Mouse (Mus musculus) adrenal gland, adult 2 months (tissue): Measurements from ENCODE around the gene Rnaseh2c. TPM values are rescaled to one million over a fixed set of nuclear protein-coding genes. Genes with fewer than 3 reads are reported as not detected.

ENCODE experiments used
- DNase-seq: peaks from one replicate; pipeline ENCODE4 v3.0.0; 2021
- long read RNA-seq: library from polyadenylated mRNA; stranded (forward); transcript quantifications from one replicate; pipeline ENCODE4 v2.0.0, GENCODE M21; 2021
- polyA plus RNA-seq: library from polyadenylated mRNA; depleted of rRNA; stranded (reverse); fragments of >200 nt; gene quantifications from 2 replicates; pipeline ENCODE4 v1.2.3, GENCODE M21; 2012; rRNA removed
- total RNA-seq, 2 experiments: library from RNA; stranded (reverse); gene quantifications; 2 replicates each; pipeline ENCODE4 v1.2.3; 2021

The Rnaseh2c gene
- total RNA-seq (100 to 1,000 TPM; 109 to 147 TPM), polyA plus RNA-seq (97.9 and 99.7 TPM in 2 replicates)
- long read RNA-seq, transcript Rnaseh2c-201 (4 exons, 1,126 nt), result major isoform, 30 of 36 reads
- long read RNA-seq, partial matches to known transcripts, result 0 of 36 reads
- long read RNA-seq, other reads (novel, unspliced or antisense), result 5 of 36 reads

GRCm38 (mm10) chr19:5601752-5602541 lies at the start of gene Rnaseh2c:
Rnaseh2c (plus strand) TSS chr19:5601873.
- peak; percentile 85 for DNase-seq

GRCm38 (mm10) chr19:5553802-5554201 lies 47.9 kb upstream of the Rnaseh2c start:
- no peak for DNase-seq

- no peak for DNase-seq
These were observed 47.5 kb upstream of the Rnaseh2c start for GRCm38 (mm10) chr19:5554212-5554611.

GRCm38 (mm10) chr19:5558169-5558568 lies 43.5 kb upstream of the Rnaseh2c start:
- no peak for DNase-seq

GRCm38 (mm10) chr19:5558770-5559169 lies 42.9 kb upstream of the Rnaseh2c start:
- DNase-seq, result no peak

- no peak for DNase-seq
These were observed 42.4 kb upstream of the Rnaseh2c start for GRCm38 (mm10) chr19:5559229-5559628.

- no peak for DNase-seq
These were observed 41.8 kb upstream of the Rnaseh2c start for GRCm38 (mm10) chr19:5559631-5560456.

GRCm38 (mm10) chr19:5560457-5561041 lies 41.1 kb upstream of the Rnaseh2c start, which contains the start of gene Ovol1:
Ovol1 (minus strand) TSS chr19:5560646.
- DNase-seq, result no peak

- DNase-seq, result no peak
These were observed 40.4 kb upstream of the Rnaseh2c start for GRCm38 (mm10) chr19:5561252-5561790.

GRCm38 (mm10) chr19:5561886-5562285 lies 39.8 kb upstream of the Rnaseh2c start:
- no peak for DNase-seq

GRCm38 (mm10) chr19:5562776-5563175 lies 38.9 kb upstream of the Rnaseh2c start:
- no peak for DNase-seq

- DNase-seq, result no peak
These were observed 35.4 kb upstream of the Rnaseh2c start for GRCm38 (mm10) chr19:5566316-5566715.

- no peak for DNase-seq
These were observed 34.5 kb upstream of the Rnaseh2c start for GRCm38 (mm10) chr19:5567180-5567533.

GRCm38 (mm10) chr19:5567534-5568469 lies 33.9 kb upstream of the Rnaseh2c start, which contains the start of gene Ap5b1:
Ap5b1 (plus strand) TSS chr19:5568025.
- DNase-seq, result peak; percentile 95

GRCm38 (mm10) chr19:5568470-5569140 lies 33.1 kb upstream of the Rnaseh2c start:
- peak; percentile 86 for DNase-seq

- no peak for DNase-seq
These were observed 32.2 kb upstream of the Rnaseh2c start for GRCm38 (mm10) chr19:5569521-5569920.

GRCm38 (mm10) chr19:5570353-5571246 lies 31.1 kb upstream of the Rnaseh2c start:
- no peak for DNase-seq

GRCm38 (mm10) chr19:5571831-5572230 lies 29.8 kb upstream of the Rnaseh2c start:
- peak; percentile 61 for DNase-seq
